In the genomic region with DNA sequence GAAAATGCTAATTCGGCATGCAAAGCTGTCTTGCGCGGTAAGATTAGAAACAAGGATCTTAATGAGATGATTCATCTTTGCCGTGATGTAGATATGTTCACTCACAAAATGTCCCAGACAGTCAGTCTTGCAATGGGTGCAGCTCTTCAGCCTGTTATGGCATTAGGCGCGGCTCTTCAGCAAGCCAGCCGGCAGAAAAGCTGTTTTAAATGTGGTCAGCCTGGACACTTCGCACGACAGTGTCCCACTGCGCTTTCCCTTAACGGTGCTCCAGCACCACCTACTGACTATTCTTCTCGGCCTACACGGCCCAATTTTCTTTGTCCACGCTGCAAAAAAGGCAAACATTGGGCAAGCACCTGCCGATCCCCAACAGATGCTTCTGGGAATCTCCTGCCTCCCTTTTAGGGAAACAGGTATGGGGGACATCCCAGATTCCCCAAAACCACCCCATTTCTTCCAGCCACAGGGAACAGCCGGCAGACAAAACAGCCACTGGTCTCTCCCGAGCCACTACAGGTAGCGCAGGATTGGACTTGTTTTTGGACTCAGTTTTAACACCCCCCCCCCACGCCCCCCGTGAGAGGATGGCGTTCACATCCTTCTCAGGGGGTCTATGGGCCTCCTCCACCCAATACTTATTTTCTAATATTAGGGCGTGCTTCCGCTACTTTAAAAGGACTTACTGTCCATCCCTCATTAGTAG, we compare ENCODE assay signal across 8 mouse cellular contexts. TPM values are rescaled to one million over a fixed set of nuclear protein-coding genes. Genes with fewer than 3 reads are reported as not detected.
DNase-seq lines count a peak whose midpoint lies in the region; ATAC-seq lines count a peak whose summit lies in the region.

No protein-coding gene starts in this region.

- peak overlapping the region; percentile 55 for H3K4me3 ChIP-seq in heart, embryonic 11.5 days (ENCODE audit: low read depth, low read length)
- peak overlapping the region; percentile 58 for H3K4me3 ChIP-seq in kidney, embryonic 15.5 days (replicated peaks)
- peak overlapping the region; percentile 59; the same call in 1 of the 2 replicates for H3K4me3 ChIP-seq in liver, embryonic 13.5 days (replicated peaks)
- H3K4me3 ChIP-seq in neural tube, embryonic 13.5 days = peak overlapping the region; percentile 53

- peak overlapping the region; percentile 94 for H3K4me2 ChIP-seq in heart, embryonic 11.5 days
- H3K4me2 ChIP-seq in kidney, embryonic 15.5 days = peak overlapping the region; percentile 87
- H3K4me2 ChIP-seq in liver, embryonic 13.5 days = peak overlapping the region; percentile 73
- peak overlapping the region; percentile 92 for H3K4me2 ChIP-seq in neural tube, embryonic 13.5 days

- H3K27ac ChIP-seq in heart, embryonic 11.5 days (ENCODE audit: low read depth, low read length) = no peak overlapping the region
- H3K27ac ChIP-seq in kidney, embryonic 15.5 days = peak overlapping the region; percentile 96
- no peak overlapping the region for H3K27ac ChIP-seq in liver, embryonic 13.5 days
- peak overlapping the region; percentile 84 for H3K27ac ChIP-seq in neural tube, embryonic 13.5 days (replicated peaks)

- H3K27me3 ChIP-seq in heart, embryonic 11.5 days (ENCODE audit: control insufficient read depth, insufficient read depth, low read length) = no peaks in the 10 kb centered on the region
- no peaks in the 10 kb centered on the region for H3K27me3 ChIP-seq in kidney, embryonic 15.5 days
- H3K27me3 ChIP-seq in liver, embryonic 13.5 days = peaks cover 48% of the 10 kb centered on the region
- H3K27me3 ChIP-seq in neural tube, embryonic 13.5 days = peaks cover 20% of the 10 kb centered on the region

- 19% methylated on average over 23 of the region's 23 CpGs for WGBS in heart, embryonic 11.5 days (ENCODE audit: insufficient replicate concordance)
- WGBS in kidney, embryonic 15.5 days = 9% methylated on average over 23 of the region's 23 CpGs
- 26% methylated on average over 23 of the region's 23 CpGs for WGBS in liver, embryonic 13.5 days (ENCODE audit: insufficient replicate concordance)
- WGBS in neural tube, embryonic 13.5 days = 17% methylated on average over 23 of the region's 23 CpGs

- H3K9ac ChIP-seq in heart, embryonic 11.5 days (ENCODE audit: low read depth, low read length) = peak overlapping the region; percentile 85; the same call in 1 of the 2 replicates
- peak overlapping the region; percentile 68 for H3K9ac ChIP-seq in kidney, embryonic 15.5 days
- H3K9ac ChIP-seq in liver, embryonic 13.5 days = no peak overlapping the region
- peak overlapping the region; percentile 55 for H3K9ac ChIP-seq in neural tube, embryonic 13.5 days

- peak; percentile 43 for ATAC-seq in common myeloid progenitor, adult 5-6 weeks (replicated peaks; ENCODE audit: low read depth, poor library complexity, severe bottlenecking)
- ATAC-seq in heart, embryonic 11.5 days (replicated peaks; ENCODE audit: insufficient number of reproducible peaks, low FRiP score, low TSS enrichment) = peak; percentile 74; the same call in 1 of the 2 replicates
- peak; percentile 74 for ATAC-seq in kidney, embryonic 15.5 days (replicated peaks; ENCODE audit: low FRiP score)
- ATAC-seq in liver, embryonic 13.5 days (ENCODE audit: low read depth) = no peak
- peak; percentile 81 for ATAC-seq in neural tube, embryonic 13.5 days (ENCODE audit: low read depth)

- peak; percentile 92 for DNase-seq in heart, adult 11 months
- no peak for DNase-seq in heart, postnatal 25 days (ENCODE audit: low spot score)
- no peak for DNase-seq in liver, embryonic 13.5 days
- no peak for DNase-seq in thymus, postnatal 25 days

- intact Hi-C loops in heart, postnatal 25 days (cut with DNase I) = loop anchor here (10.0 kb wide), 1 partner anchor 140 kb away; a partner anchor contains a TSS

- no peaks in the 10 kb centered on the region for H3K9me3 ChIP-seq in heart, embryonic 11.5 days (replicated peaks; ENCODE audit: control insufficient read depth, low read length)
- H3K9me3 ChIP-seq in kidney, embryonic 15.5 days (replicated peaks) = no peaks in the 10 kb centered on the region
- H3K9me3 ChIP-seq in liver, embryonic 13.5 days (replicated peaks) = no peaks in the 10 kb centered on the region
- no peaks in the 10 kb centered on the region for H3K9me3 ChIP-seq in neural tube, embryonic 13.5 days

- peaks cover 12% of the 10 kb centered on the region for H3K4me1 ChIP-seq in heart, embryonic 11.5 days (ENCODE audit: control insufficient read depth, insufficient read depth, low read length)
- H3K4me1 ChIP-seq in kidney, embryonic 15.5 days = peaks cover 48% of the 10 kb centered on the region
- peaks cover 7% of the 10 kb centered on the region for H3K4me1 ChIP-seq in liver, embryonic 13.5 days (replicated peaks)
- H3K4me1 ChIP-seq in neural tube, embryonic 13.5 days (replicated peaks) = peaks cover 20% of the 10 kb centered on the region

- no peaks in the 10 kb centered on the region for H3K36me3 ChIP-seq in heart, embryonic 11.5 days (ENCODE audit: control insufficient read depth, insufficient read depth, low read length)
- H3K36me3 ChIP-seq in kidney, embryonic 15.5 days = no peaks in the 10 kb centered on the region
- H3K36me3 ChIP-seq in liver, embryonic 13.5 days = no peaks in the 10 kb centered on the region
- H3K36me3 ChIP-seq in neural tube, embryonic 13.5 days = no peaks in the 10 kb centered on the region

RNA-seq across cellular contexts. Expression of a gene that starts 11.1 kb away (rescaled TPM):
- total RNA-seq in heart, postnatal 25 days (2021) = not detected
- total RNA-seq in common myeloid progenitor, adult 5-6 weeks (2017) = not detected in 2 replicates
- polyA plus RNA-seq in heart, embryonic 11.5 days (2014; fragmentation: Nextera tagmentation; extraction: Ambion mirVana) = not detected in 2 replicates
- not detected in 2 replicates for polyA plus RNA-seq in kidney, embryonic 15.5 days (2015; fragmentation: Nextera tagmentation; extraction: Ambion mirVana)
- polyA plus RNA-seq in liver, embryonic 13.5 days (2015; fragmentation: Nextera tagmentation; extraction: Ambion mirVana) = not detected in 2 replicates
- polyA plus RNA-seq in neural tube, embryonic 13.5 days (2015; fragmentation: Nextera tagmentation; extraction: Ambion mirVana) = not detected in 2 replicates

RNA-seq across cellular contexts. Expression of a gene that starts 11.6 kb away (rescaled TPM):
- total RNA-seq in heart, postnatal 25 days (2021) = not detected
- total RNA-seq in common myeloid progenitor, adult 5-6 weeks (2017) = not detected in 2 replicates
- not detected in 2 replicates for polyA plus RNA-seq in heart, embryonic 11.5 days (2014; fragmentation: Nextera tagmentation; extraction: Ambion mirVana)
- not detected in 2 replicates for polyA plus RNA-seq in kidney, embryonic 15.5 days (2015; fragmentation: Nextera tagmentation; extraction: Ambion mirVana)
- not detected in 2 replicates for polyA plus RNA-seq in liver, embryonic 13.5 days (2015; fragmentation: Nextera tagmentation; extraction: Ambion mirVana)
- not detected in 2 replicates for polyA plus RNA-seq in neural tube, embryonic 13.5 days (2015; fragmentation: Nextera tagmentation; extraction: Ambion mirVana)

RNA-seq across cellular contexts. Expression of a gene that starts 18.1 kb away (rescaled TPM):
- total RNA-seq in heart, postnatal 25 days (2021) = not detected
- not detected in 2 replicates for total RNA-seq in common myeloid progenitor, adult 5-6 weeks (2017)
- 0.26 TPM in 1 of 2 replicates, not detected in the other for polyA plus RNA-seq in heart, embryonic 11.5 days (2014; fragmentation: Nextera tagmentation; extraction: Ambion mirVana)
- polyA plus RNA-seq in kidney, embryonic 15.5 days (2015; fragmentation: Nextera tagmentation; extraction: Ambion mirVana) = not detected in 2 replicates
- polyA plus RNA-seq in liver, embryonic 13.5 days (2015; fragmentation: Nextera tagmentation; extraction: Ambion mirVana) = not detected in 2 replicates
- polyA plus RNA-seq in neural tube, embryonic 13.5 days (2015; fragmentation: Nextera tagmentation; extraction: Ambion mirVana) = not detected in 2 replicates

RNA-seq across cellular contexts. Expression of a gene that starts 27.1 kb away (rescaled TPM):
- total RNA-seq in heart, postnatal 25 days (2021) = not detected
- total RNA-seq in common myeloid progenitor, adult 5-6 weeks (2017) = not detected in 2 replicates
- polyA plus RNA-seq in heart, embryonic 11.5 days (2014; fragmentation: Nextera tagmentation; extraction: Ambion mirVana) = not detected in 2 replicates
- not detected in 2 replicates for polyA plus RNA-seq in kidney, embryonic 15.5 days (2015; fragmentation: Nextera tagmentation; extraction: Ambion mirVana)
- not detected in 2 replicates for polyA plus RNA-seq in liver, embryonic 13.5 days (2015; fragmentation: Nextera tagmentation; extraction: Ambion mirVana)
- polyA plus RNA-seq in neural tube, embryonic 13.5 days (2015; fragmentation: Nextera tagmentation; extraction: Ambion mirVana) = not detected in 2 replicates

RNA-seq across cellular contexts. Expression of a gene that starts 44.4 kb away (rescaled TPM):
- total RNA-seq in heart, postnatal 25 days (2021) = not detected
- total RNA-seq in common myeloid progenitor, adult 5-6 weeks (2017) = not detected in 2 replicates
- polyA plus RNA-seq in heart, embryonic 11.5 days (2014; fragmentation: Nextera tagmentation; extraction: Ambion mirVana) = not detected in 2 replicates
- polyA plus RNA-seq in kidney, embryonic 15.5 days (2015; fragmentation: Nextera tagmentation; extraction: Ambion mirVana) = not detected in 2 replicates
- not detected in 2 replicates for polyA plus RNA-seq in liver, embryonic 13.5 days (2015; fragmentation: Nextera tagmentation; extraction: Ambion mirVana)
- not detected in 2 replicates for polyA plus RNA-seq in neural tube, embryonic 13.5 days (2015; fragmentation: Nextera tagmentation; extraction: Ambion mirVana)

Comparison
In these comparisons a context has a peak if more than half of its experiments do, and no peak if none do; other contexts are left out.
1. H3K27ac ChIP-seq: peak in kidney, embryonic 15.5 days (single experiment) and neural tube, embryonic 13.5 days (single experiment); none in heart, embryonic 11.5 days (single experiment) and liver, embryonic 13.5 days (single experiment).
2. Peak in every context shown above with its lines, with median percentiles within 50 percentile points of each other: H3K4me2 ChIP-seq and H3K4me3 ChIP-seq.